Mouse (Mus musculus): ENCODE data around the gene Olfr1410.

The Olfr1410 gene

GRCm38 (mm10) chr1:92640393-92640792, 34.8 kb downstream of the Olfr1410 start:
- no peak for DNase-seq (ENCODE audit: low spot score)

- DNase-seq (ENCODE audit: low spot score): peak; percentile 96
Observed at GRCm38 (mm10) chr1:92641514-92642272, 36.1 kb downstream of the Olfr1410 start, which contains the start of gene Cops9. Gene Cops9 (minus strand): TSS chr1:92641985.

- DNase-seq (ENCODE audit: low spot score): no peak
Observed at GRCm38 (mm10) chr1:92643691-92644090, 38.1 kb downstream of the Olfr1410 start.

GRCm38 (mm10) chr1:92644916-92645315, 39.3 kb downstream of the Olfr1410 start:
- DNase-seq (ENCODE audit: low spot score): no peak

GRCm38 (mm10) chr1:92646111-92646510, 40.5 kb downstream of the Olfr1410 start:
- DNase-seq (ENCODE audit: low spot score): no peak

GRCm38 (mm10) chr1:92646601-92647000, 41.0 kb downstream of the Olfr1410 start:
- DNase-seq (ENCODE audit: low spot score): peak; percentile 13

- no peak for DNase-seq (ENCODE audit: low spot score)
Observed at GRCm38 (mm10) chr1:92647026-92647425, 41.4 kb downstream of the Olfr1410 start.

GRCm38 (mm10) chr1:92647752-92648151, 42.2 kb downstream of the Olfr1410 start:
- peak; percentile 85 for DNase-seq (ENCODE audit: low spot score)

- DNase-seq (ENCODE audit: low spot score): peak; percentile 38
Observed at GRCm38 (mm10) chr1:92648197-92648596, 42.6 kb downstream of the Olfr1410 start.

GRCm38 (mm10) chr1:92648673-92649072, 43.1 kb downstream of the Olfr1410 start, which contains the start of gene Otos:
Gene Otos (minus strand): TSS chr1:92648841.
- DNase-seq (ENCODE audit: low spot score): peak; percentile 82

GRCm38 (mm10) chr1:92651467-92651866, 45.9 kb downstream of the Olfr1410 start:
- no peak for DNase-seq (ENCODE audit: low spot score)

- DNase-seq (ENCODE audit: low spot score): no peak
Observed at GRCm38 (mm10) chr1:92653179-92653578, 47.6 kb downstream of the Olfr1410 start.

- no peak for DNase-seq (ENCODE audit: low spot score)
Observed at GRCm38 (mm10) chr1:92654676-92655075, 49.1 kb downstream of the Olfr1410 start.

GRCm38 (mm10) chr1:92657025-92657820, 51.6 kb downstream of the Olfr1410 start:
- no peak for DNase-seq (ENCODE audit: low spot score)

GRCm38 (mm10) chr1:92659392-92659791, 53.8 kb downstream of the Olfr1410 start:
- no peak for DNase-seq (ENCODE audit: low spot score)
